Mouse (Mus musculus): ENCODE measurements around the gene Olfr948.

Gene Olfr948

GRCm38 (mm10) chr9:39325945-39326344, at the start of gene Olfr948:
Gene Olfr948, minus strand, starts transcription at chr9:39326045.
- DNase-seq (ENCODE audit: low read depth, low spot score): no peak

GRCm38 (mm10) chr9:39287136-39287535, 38.7 kb downstream of the Olfr948 start:
- no peak for DNase-seq (ENCODE audit: low read depth, low spot score)

- DNase-seq (ENCODE audit: low read depth, low spot score): no peak
These were observed 49.1 kb downstream of the Olfr948 start, which contains the start of gene Olfr945 for GRCm38 (mm10) chr9:39276718-39277117. Gene Olfr945, minus strand, starts transcription at chr9:39276818.

Measured in A20 (cell line).